Mouse (Mus musculus) forebrain, embryonic 12.5 days (tissue): ENCODE results near the gene Slc12a1. TPM values are rescaled to one million over a fixed set of nuclear protein-coding genes. Genes with fewer than 3 reads are reported as not detected.

Experiments
- ATAC-seq: fragments of 200-750 bp; cut with Nextera tagmentation; 2 replicates; pipeline ENCODE4 v1.8.0; 2017; ENCODE audit warnings: moderate TSS enrichment; ENCODE audit not compliant: low FRiP score
- H3K27ac ChIP-seq: fragments of 300-500 bp; sonication (generic); 2 replicates; pipeline ENCODE4 v1.5.1; 2016; ENCODE audit warnings: mild to moderate bottlenecking
- H3K27me3 ChIP-seq: fragments of 300-500 bp; sonication (generic); 2 replicates; pipeline ENCODE4 v1.6.1; 2016; ENCODE audit warnings: mild to moderate bottlenecking
- H3K36me3 ChIP-seq: fragments of 300-500 bp; sonication (generic); replicated peaks from 2 replicates; pipeline ENCODE4 v1.6.1; 2016; ENCODE audit warnings: mild to moderate bottlenecking
- H3K4me1 ChIP-seq: fragments of 300-500 bp; sonication (generic); 2 replicates; pipeline ENCODE4 v1.6.1; 2016
- H3K4me2 ChIP-seq: fragments of 300-500 bp; sonication (generic); 2 replicates; pipeline ENCODE4 v1.6.1; 2016; ENCODE audit warnings: mild to moderate bottlenecking, moderate library complexity
- H3K4me3 ChIP-seq: fragments of 300-500 bp; sonication (generic); replicated peaks from 2 replicates; pipeline ENCODE4 v1.5.1; 2016; ENCODE audit warnings: mild to moderate bottlenecking
- H3K9ac ChIP-seq: fragments of 300-500 bp; sonication (generic); 2 replicates; pipeline ENCODE4 v1.6.1; 2016; ENCODE audit warnings: mild to moderate bottlenecking
- H3K9me3 ChIP-seq: fragments of 300-500 bp; sonication (generic); 2 replicates; pipeline ENCODE4 v1.6.1; 2016
- WGBS: fragments of 180-500 bp; shearing (Covaris S2); methylation state at CpG from one replicate; pipeline ENCODE4 v1.1.7; 2016; 5-methylcytosine and 5-hydroxymethylcytosine counted together
- polyA plus RNA-seq: library from polyadenylated mRNA; unstranded; fragments of >200 nt; fragmentation: Nextera tagmentation; extraction: Ambion mirVana; gene quantifications from 2 replicates; pipeline ENCODE4 v1.2.1, GENCODE M21; 2016

Slc12a1 gene
- polyA plus RNA-seq, 1 experiment from 2014 or later, result not detected

- 6% methylated on average over 3 of the region's 3 CpGs for WGBS
These were observed 62.3 kb downstream of the Slc12a1 start for GRCm38 (mm10) chr2:125214592-125214991.

GRCm38 (mm10) chr2:125217286-125217685, 65.0 kb downstream of the Slc12a1 start:
- no peaks in the 10 kb centered on the region for H3K4me1 ChIP-seq
- ATAC-seq, result no peak
- no peaks in the 10 kb centered on the region for H3K27me3 ChIP-seq
- WGBS, result 84% methylated on average over 6 of the region's 6 CpGs
- H3K27ac ChIP-seq, result no peak overlapping the region
- no peak overlapping the region for H3K4me2 ChIP-seq
- no peak overlapping the region for H3K4me3 ChIP-seq
- H3K36me3 ChIP-seq, result no peaks in the 10 kb centered on the region
- no peak overlapping the region for H3K9ac ChIP-seq
- no peaks in the 10 kb centered on the region for H3K9me3 ChIP-seq

More at GRCm38 (mm10) chr2:125214592-125214991, 62.3 kb downstream of the Slc12a1 start:
- Histone ChIP-seq H3K4me2 (no peak overlapping the region), H3K36me3 (no peaks in the 10 kb centered on the region), H3K27ac (no peak overlapping the region), H3K9me3 (no peaks in the 10 kb centered on the region), H3K27me3 (no peaks in the 10 kb centered on the region), H3K4me1 (peaks cover 9% of the 10 kb centered on the region; the same call in 1 of the 2 replicates), H3K4me3 (no peak overlapping the region), H3K9ac (no peak overlapping the region)
- ATAC-seq, result peak; percentile 44; the same call in 1 of the 2 replicates

GRCm38 (mm10) chr2:125218566-125218965, 66.3 kb downstream of the Slc12a1 start:
- Histone ChIP-seq H3K36me3 (no peaks in the 10 kb centered on the region), H3K9me3 (no peaks in the 10 kb centered on the region), H3K4me2 (no peak overlapping the region), H3K4me1 (no peaks in the 10 kb centered on the region), H3K27me3 (no peaks in the 10 kb centered on the region), H3K4me3 (no peak overlapping the region), H3K9ac (no peak overlapping the region), H3K27ac (no peak overlapping the region)
- no peak for ATAC-seq
- WGBS, result 93% methylated on average over 1 of the region's 1 CpGs

GRCm38 (mm10) chr2:125219268-125219667, 67.0 kb downstream of the Slc12a1 start:
- ATAC-seq, result no peak
- H3K27me3 ChIP-seq, result no peaks in the 10 kb centered on the region
- no peaks in the 10 kb centered on the region for H3K9me3 ChIP-seq
- no peak overlapping the region for H3K27ac ChIP-seq
- H3K4me2 ChIP-seq, result no peak overlapping the region
- H3K36me3 ChIP-seq, result no peaks in the 10 kb centered on the region
- WGBS, result 66% methylated on average over 3 of the region's 3 CpGs
- no peaks in the 10 kb centered on the region for H3K4me1 ChIP-seq
- no peak overlapping the region for H3K9ac ChIP-seq
- no peak overlapping the region for H3K4me3 ChIP-seq

- Histone ChIP-seq H3K4me2 (no peak overlapping the region), H3K36me3 (no peaks in the 10 kb centered on the region), H3K4me3 (no peak overlapping the region), H3K9ac (no peak overlapping the region), H3K4me1 (no peaks in the 10 kb centered on the region), H3K9me3 (no peaks in the 10 kb centered on the region), H3K27me3 (no peaks in the 10 kb centered on the region), H3K27ac (no peak overlapping the region)
- ATAC-seq, result no peak
- 79% methylated on average over 1 of the region's 1 CpGs for WGBS
These were observed 69.4 kb downstream of the Slc12a1 start for GRCm38 (mm10) chr2:125221673-125222072.

GRCm38 (mm10) chr2:125228472-125229409, 76.4 kb downstream of the Slc12a1 start:
- Histone ChIP-seq H3K4me3 (no peak overlapping the region), H3K36me3 (no peaks in the 10 kb centered on the region), H3K27me3 (no peaks in the 10 kb centered on the region), H3K9me3 (no peaks in the 10 kb centered on the region), H3K9ac (no peak overlapping the region), H3K4me1 (no peaks in the 10 kb centered on the region), H3K4me2 (no peak overlapping the region), H3K27ac (no peak overlapping the region)
- ATAC-seq, result no peak
- 85% methylated on average over 11 of the region's 11 CpGs for WGBS

- no peaks in the 10 kb centered on the region for H3K9me3 ChIP-seq
- ATAC-seq, result no peak
- H3K4me2 ChIP-seq, result no peak overlapping the region
- no peak overlapping the region for H3K9ac ChIP-seq
- no peaks in the 10 kb centered on the region for H3K36me3 ChIP-seq
- H3K4me3 ChIP-seq, result no peak overlapping the region
- H3K27me3 ChIP-seq, result no peaks in the 10 kb centered on the region
- no peak overlapping the region for H3K27ac ChIP-seq
- H3K4me1 ChIP-seq, result no peaks in the 10 kb centered on the region
- WGBS, result 92% methylated on average over 4 of the region's 4 CpGs
These were observed 79.9 kb downstream of the Slc12a1 start for GRCm38 (mm10) chr2:125232183-125232582.

- Histone ChIP-seq H3K27ac (no peak overlapping the region), H3K9me3 (no peaks in the 10 kb centered on the region), H3K9ac (no peak overlapping the region), H3K4me3 (no peak overlapping the region), H3K4me1 (no peaks in the 10 kb centered on the region), H3K4me2 (no peak overlapping the region), H3K27me3 (no peaks in the 10 kb centered on the region), H3K36me3 (no peaks in the 10 kb centered on the region)
- 88% methylated on average over 2 of the region's 2 CpGs for WGBS
- ATAC-seq, result no peak
These were observed 81.2 kb downstream of the Slc12a1 start for GRCm38 (mm10) chr2:125233537-125233936.

- Histone ChIP-seq H3K36me3 (no peaks in the 10 kb centered on the region), H3K9ac (no peak overlapping the region), H3K9me3 (no peaks in the 10 kb centered on the region), H3K27me3 (no peaks in the 10 kb centered on the region), H3K4me2 (no peak overlapping the region), H3K4me3 (no peak overlapping the region), H3K4me1 (no peaks in the 10 kb centered on the region), H3K27ac (no peak overlapping the region)
- 98% methylated on average over 2 of the region's 2 CpGs for WGBS
- no peak for ATAC-seq
These were observed 81.7 kb downstream of the Slc12a1 start for GRCm38 (mm10) chr2:125234049-125234448.

- Histone ChIP-seq H3K36me3 (peaks cover 7% of the 10 kb centered on the region), H3K4me1 (peaks cover 24% of the 10 kb centered on the region), H3K27me3 (no peaks in the 10 kb centered on the region), H3K4me2 (no peak overlapping the region), H3K27ac (no peak overlapping the region), H3K9ac (no peak overlapping the region), H3K9me3 (no peaks in the 10 kb centered on the region), H3K4me3 (no peak overlapping the region)
- 90% methylated on average over 3 of the region's 3 CpGs for WGBS
- ATAC-seq, result no peak
These were observed 93.4 kb downstream of the Slc12a1 start for GRCm38 (mm10) chr2:125245545-125246285.

- peak; percentile 3; the same call in 1 of the 2 replicates for ATAC-seq
- H3K27me3 ChIP-seq, result no peaks in the 10 kb centered on the region
- H3K36me3 ChIP-seq, result peaks cover 14% of the 10 kb centered on the region
- H3K27ac ChIP-seq, result peak overlapping the region; percentile 90
- H3K4me3 ChIP-seq, result peak overlapping the region; percentile 72
- H3K9me3 ChIP-seq, result no peaks in the 10 kb centered on the region
- 19% methylated on average over 9 of the region's 9 CpGs for WGBS
- H3K9ac ChIP-seq, result peak overlapping the region; percentile 87
- H3K4me1 ChIP-seq, result peaks cover 24% of the 10 kb centered on the region
- H3K4me2 ChIP-seq, result peak overlapping the region; percentile 64
These were observed 94.4 kb downstream of the Slc12a1 start for GRCm38 (mm10) chr2:125246669-125247068.

- no peaks in the 10 kb centered on the region for H3K27me3 ChIP-seq
- peaks cover 20% of the 10 kb centered on the region for H3K36me3 ChIP-seq
- peak within 1 kb of the TSS; percentile 64 for H3K4me2 ChIP-seq
- H3K27ac ChIP-seq, result peak within 1 kb of the TSS; percentile 90
- under 1% methylated on average over 96 of the region's 96 CpGs for WGBS
- H3K9ac ChIP-seq, result peak within 1 kb of the TSS; percentile 87
- peak; percentile 99 for ATAC-seq
- no peaks in the 10 kb centered on the region for H3K9me3 ChIP-seq
- H3K4me1 ChIP-seq, result peaks cover 24% of the 10 kb centered on the region
- H3K4me3 ChIP-seq, result peak within 1 kb of the TSS; percentile 72
These were observed 95.0 kb downstream of the Slc12a1 start, which contains the start of gene Dut for GRCm38 (mm10) chr2:125247108-125247961. Gene Dut, plus strand, starts transcription at chr2:125247190.
